ENCODE assay signal across 8 mouse cellular contexts in the genomic region with DNA sequence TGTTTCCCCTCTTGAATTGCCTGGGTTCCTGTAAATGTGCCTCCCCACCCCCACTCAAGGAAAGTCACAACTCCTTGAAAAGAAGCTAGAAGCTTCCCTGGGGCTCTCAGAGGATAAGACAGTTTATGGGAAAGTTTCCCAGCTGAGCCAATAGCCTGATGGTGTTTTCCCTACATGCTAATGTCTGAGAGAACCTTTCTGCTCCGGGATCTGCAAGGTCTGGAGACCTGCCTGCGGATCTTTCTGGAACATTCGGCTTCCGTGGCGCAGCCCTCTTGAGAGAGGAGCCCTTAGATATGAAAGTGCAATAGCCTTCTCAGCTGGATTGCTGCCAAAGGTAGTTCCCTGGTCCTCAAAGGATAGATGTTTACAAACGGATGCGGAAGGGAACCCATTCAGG. TPM values are rescaled to one million over a fixed set of nuclear protein-coding genes. Genes with fewer than 3 reads are reported as not detected.
A peak's percentile ranks its signal among the peaks of the same experiment; 100 is the strongest.
DNase-seq lines count a peak whose midpoint lies in the region; ATAC-seq and TF ChIP-seq lines count a peak whose summit lies in the region.

No protein-coding gene starts in this region.

- no peaks in the 10 kb centered on the region for H3K27me3 ChIP-seq in intestine, postnatal 0 days (replicated peaks; ENCODE audit: control insufficient read depth, insufficient read depth, low read length)
- peaks cover 15% of the 10 kb centered on the region for H3K27me3 ChIP-seq in liver, embryonic 16.5 days (ENCODE audit: control insufficient read depth, insufficient read depth, low read depth, low read length)
- 0 out of 2 replicates have a peak, but pooled peaks cover 4% of the 10 kb centered on the region for H3K27me3 ChIP-seq in neural tube, embryonic 15.5 days (replicated peaks)

- peak; percentile 55 for ATAC-seq in intestine, postnatal 0 days
- ATAC-seq in liver, embryonic 16.5 days (ENCODE audit: low read depth) = no peak
- no peak for ATAC-seq in neural tube, embryonic 15.5 days (ENCODE audit: low FRiP score)

- H3K36me3 ChIP-seq in intestine, postnatal 0 days (ENCODE audit: control insufficient read depth, insufficient read depth) = no peaks in the 10 kb centered on the region
- no peaks in the 10 kb centered on the region for H3K36me3 ChIP-seq in liver, embryonic 16.5 days (ENCODE audit: control insufficient read depth, insufficient read depth)
- H3K36me3 ChIP-seq in neural tube, embryonic 15.5 days = no peaks in the 10 kb centered on the region

- no peak overlapping the region; the same call in 1 of the 2 replicates for H3K9ac ChIP-seq in intestine, postnatal 0 days (ENCODE audit: low read depth, low read length)
- H3K9ac ChIP-seq in liver, embryonic 16.5 days (ENCODE audit: low read depth, low read length) = no peak overlapping the region
- peak overlapping the region; percentile 58; the same call in 1 of the 2 replicates for H3K9ac ChIP-seq in neural tube, embryonic 15.5 days (replicated peaks)

- no peaks in the 10 kb centered on the region for H3K9me3 ChIP-seq in intestine, postnatal 0 days (ENCODE audit: control insufficient read depth)
- no peaks in the 10 kb centered on the region for H3K9me3 ChIP-seq in liver, embryonic 16.5 days (replicated peaks; ENCODE audit: control insufficient read depth, low read length)
- no peaks in the 10 kb centered on the region for H3K9me3 ChIP-seq in neural tube, embryonic 15.5 days (replicated peaks)

- peak; percentile 65 to 88 for DNase-seq in adrenal gland, adult (ENCODE audit: inconsistent age in 2 of 2, low spot score in 1 of 2)
- DNase-seq in adrenal gland, postnatal 4 days (ENCODE audit: low spot score in 2 of 2) = no peak
- peak; percentile 38 for DNase-seq in adrenal gland, postnatal 25 days
- peak; percentile 56 to 67 for DNase-seq in heart, adult 18-20 months
- no peak for DNase-seq in spleen, postnatal 4 days (ENCODE audit: low spot score in 2 of 2)

- peak overlapping the region; percentile 91 for H3K4me2 ChIP-seq in intestine, postnatal 0 days (replicated peaks; ENCODE audit: low read depth)
- H3K4me2 ChIP-seq in liver, embryonic 16.5 days (ENCODE audit: low read depth, low read length) = peak overlapping the region; percentile 51
- H3K4me2 ChIP-seq in neural tube, embryonic 15.5 days = peak overlapping the region; percentile 98

- H3K27ac ChIP-seq in intestine, postnatal 0 days (ENCODE audit: low read depth, low read length) = no peak overlapping the region
- H3K27ac ChIP-seq in liver, embryonic 16.5 days (ENCODE audit: low read length) = no peak overlapping the region
- H3K27ac ChIP-seq in neural tube, embryonic 15.5 days (replicated peaks) = no peak overlapping the region

- 3% methylated on average over 7 of the region's 7 CpGs for WGBS in intestine, postnatal 0 days
- WGBS in liver, embryonic 16.5 days (ENCODE audit: insufficient replicate concordance) = 16% methylated on average over 7 of the region's 7 CpGs
- 25% methylated on average over 7 of the region's 7 CpGs for WGBS in neural tube, embryonic 15.5 days

- H3K4me1 ChIP-seq in intestine, postnatal 0 days (replicated peaks; ENCODE audit: control insufficient read depth, insufficient read depth, low read length) = no peaks in the 10 kb centered on the region
- peaks cover 5% of the 10 kb centered on the region; the same call in 1 of the 2 replicates for H3K4me1 ChIP-seq in liver, embryonic 16.5 days (ENCODE audit: control insufficient read depth, low read depth, low read length)
- H3K4me1 ChIP-seq in neural tube, embryonic 15.5 days = peaks cover 28% of the 10 kb centered on the region

- peak overlapping the region; percentile 55 for H3K4me3 ChIP-seq in intestine, postnatal 0 days (ENCODE audit: low read depth, low read length)
- no peak overlapping the region; the same call in none of the 2 replicates for H3K4me3 ChIP-seq in liver, embryonic 16.5 days (ENCODE audit: low read depth, low read length)
- H3K4me3 ChIP-seq in neural tube, embryonic 15.5 days (replicated peaks) = peak overlapping the region; percentile 55

- no peak for TF ChIP-seq CTCF in intestine, postnatal 0 days (IDR thresholded peaks at IDR 0.05; ENCODE audit: low read depth)

RNA-seq across cellular contexts. Expression of a gene that starts 1.5 kb away (rescaled TPM):
- total RNA-seq in adrenal gland, postnatal 4 days (2021) = 10 to 100 TPM; 49.4 to 53.2 TPM
- 121 TPM in 2 replicates for total RNA-seq in adrenal gland, postnatal 25 days (2021)
- total RNA-seq in heart, adult 18-20 months (2021) = 10 to 100 TPM; 56.1 to 56.9 TPM
- polyA plus RNA-seq in intestine, postnatal 0 days (2015; fragmentation: Nextera tagmentation; extraction: Ambion mirVana) = 11.0 and 11.7 TPM in 2 replicates
- 0.58 and 1.1 TPM in 2 replicates for polyA plus RNA-seq in liver, embryonic 16.5 days (2015; fragmentation: Nextera tagmentation; extraction: Ambion mirVana)
- polyA plus RNA-seq in neural tube, embryonic 15.5 days (2015; fragmentation: Nextera tagmentation; extraction: Ambion mirVana) = 8.3 and 13.2 TPM in 2 replicates

Comparison
In these comparisons a context has a peak if more than half of its experiments do, and no peak if none do; other contexts are left out.
1. DNase-seq: peak in adrenal gland, adult (2 of 2), adrenal gland, postnatal 25 days (single experiment) and heart, adult 18-20 months (2 of 2); none in adrenal gland, postnatal 4 days (0 of 2) and spleen, postnatal 4 days (0 of 2).
2. Peak in every context shown above with its lines, with median percentiles within 50 percentile points of each other: H3K4me2 ChIP-seq.